Mouse (Mus musculus) lung, adult 18-20 months (tissue): ENCODE data around the gene Prr7.

Experiments used
- DNase-seq, 2 experiments: peaks; one replicate each; pipeline ENCODE4 v3.0.0; 2022; ENCODE audit warnings: mixed read lengths in 2 of 2

Prr7 gene

GRCm38 (mm10) chr13:55449205-55449604 is 14.9 kb upstream of the Prr7 start:
- DNase-seq = no peak

GRCm38 (mm10) chr13:55449679-55450441 is 14.2 kb upstream of the Prr7 start:
- DNase-seq = peak; percentile 58

GRCm38 (mm10) chr13:55450511-55450980 is 13.5 kb upstream of the Prr7 start:
- peak; percentile 79 to 83 for DNase-seq

GRCm38 (mm10) chr13:55451296-55451695 is 12.8 kb upstream of the Prr7 start:
- DNase-seq = peak; percentile 51 to 67

- DNase-seq = peak; percentile 78 to 84
Measured at GRCm38 (mm10) chr13:55451785-55452549, 12.1 kb upstream of the Prr7 start.

- no peak for DNase-seq
Measured at GRCm38 (mm10) chr13:55462965-55463364, 1.1 kb upstream of the Prr7 start.

GRCm38 (mm10) chr13:55463399-55464026 is 554 bp upstream of the Prr7 start:
- DNase-seq = no peak

GRCm38 (mm10) chr13:55465184-55465583 is 1.1 kb downstream of the Prr7 start:
- no peak for DNase-seq

GRCm38 (mm10) chr13:55465830-55466440 is 1.9 kb downstream of the Prr7 start:
- DNase-seq = no peak

GRCm38 (mm10) chr13:55468851-55469560 is 4.9 kb downstream of the Prr7 start:
- DNase-seq = no peak

- no peak for DNase-seq
Measured at GRCm38 (mm10) chr13:55470372-55470771, 6.3 kb downstream of the Prr7 start.

- peak; percentile 80 to 87 for DNase-seq
Measured at GRCm38 (mm10) chr13:55471156-55471818, 7.2 kb downstream of the Prr7 start.

GRCm38 (mm10) chr13:55471819-55472131 is 7.7 kb downstream of the Prr7 start:
- DNase-seq = no peak

GRCm38 (mm10) chr13:55472132-55473022 is 8.3 kb downstream of the Prr7 start:
- peak; percentile 41 to 47 for DNase-seq

- DNase-seq = no peak
Measured at GRCm38 (mm10) chr13:55473076-55473831, 9.2 kb downstream of the Prr7 start.

- no peak for DNase-seq
Measured at GRCm38 (mm10) chr13:55473961-55474360, 9.9 kb downstream of the Prr7 start.

- DNase-seq = peak; percentile 49 to 52
Measured at GRCm38 (mm10) chr13:55474621-55475069, 10.6 kb downstream of the Prr7 start.

- DNase-seq = no peak
Measured at GRCm38 (mm10) chr13:55475750-55476149, 11.7 kb downstream of the Prr7 start.

- DNase-seq = no peak
Measured at GRCm38 (mm10) chr13:55476256-55476655, 12.2 kb downstream of the Prr7 start.

GRCm38 (mm10) chr13:55477492-55477891 is 13.4 kb downstream of the Prr7 start:
- no peak for DNase-seq
